Mouse (Mus musculus): ENCODE results near the gene Cep19. TPM values are rescaled to one million over a fixed set of nuclear protein-coding genes. Genes with fewer than 3 reads are reported as not detected.

Gene Cep19
- total RNA-seq, 1 experiment, result 11.9 TPM

DNA sequence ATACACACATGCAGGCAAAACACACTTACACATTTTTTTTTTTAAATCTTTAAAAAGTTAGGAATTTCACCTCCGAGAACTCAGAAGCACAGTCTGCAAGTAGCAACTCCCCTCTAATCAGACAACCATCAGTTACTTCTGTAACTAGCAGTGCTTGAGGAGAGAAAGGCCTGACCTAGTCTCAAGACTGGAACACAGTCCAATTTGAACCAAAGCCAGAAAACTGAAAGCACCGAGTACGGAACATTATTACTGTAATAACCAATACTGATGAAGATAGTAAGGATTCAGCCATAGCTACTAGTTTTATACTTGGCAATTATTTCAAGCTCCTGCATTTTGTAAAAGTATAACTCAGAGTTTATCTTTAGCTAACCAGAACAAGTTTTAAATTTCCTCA lies 23.2 kb upstream of the Cep19 start:
- Histone ChIP-seq H3K4me1 (ENCODE audit: control insufficient read depth in 2 of 2, insufficient read depth in 2 of 2, low read length in 2 of 2, poor library complexity in 1 of 2) (peaks cover 0 to 6% of the 10 kb centered on the region in 2 experiments; a peak in 2 of 4 replicates), H3K36me3 (ENCODE audit: control insufficient read depth, insufficient read depth, low read length, poor library complexity, severe bottlenecking) (no peaks in the 10 kb centered on the region), H3K9ac (ENCODE audit: insufficient read depth, low read depth, low read length, poor library complexity, severe bottlenecking) (no peak overlapping the region), H3K4me3 (ENCODE audit: insufficient read depth in 1 of 2, low read depth in 1 of 2, low read length in 2 of 2, poor library complexity in 1 of 2, severe bottlenecking in 1 of 2) (no peak overlapping the region), H3K9me3 (ENCODE audit: control insufficient read depth, insufficient read depth, low read depth, low read length) (no peaks in the 10 kb centered on the region), H3K27ac (ENCODE audit: insufficient read depth, low read depth, low read length, poor library complexity, severe bottlenecking) (no peak overlapping the region)
- in situ Hi-C loops (cut with MboI; ENCODE audit: low sequenced_read_pairs in 2 of 2, unreplicated experiment in 2 of 2), result no loop called here
- TF ChIP-seq ZC3H11A (IDR thresholded peaks at IDR 0.05; ENCODE audit: borderline replicate concordance, low read depth, low read length) (no peak), CHD2 (IDR thresholded peaks at IDR 0.05; ENCODE audit: low read depth, low read length) (no peak), HCFC1 (IDR thresholded peaks at IDR 0.05; ENCODE audit: borderline replicate concordance, insufficient read depth, low read length) (no peak), ZNF384 (IDR thresholded peaks at IDR 0.05; ENCODE audit: low read depth, low read length) (no peak), MAFK (IDR thresholded peaks at IDR 0.05; ENCODE audit: insufficient read depth, low read depth, low read length) (no peak)
- DNase-seq (ENCODE audit: low read depth, low spot score), result no peak

DNA sequence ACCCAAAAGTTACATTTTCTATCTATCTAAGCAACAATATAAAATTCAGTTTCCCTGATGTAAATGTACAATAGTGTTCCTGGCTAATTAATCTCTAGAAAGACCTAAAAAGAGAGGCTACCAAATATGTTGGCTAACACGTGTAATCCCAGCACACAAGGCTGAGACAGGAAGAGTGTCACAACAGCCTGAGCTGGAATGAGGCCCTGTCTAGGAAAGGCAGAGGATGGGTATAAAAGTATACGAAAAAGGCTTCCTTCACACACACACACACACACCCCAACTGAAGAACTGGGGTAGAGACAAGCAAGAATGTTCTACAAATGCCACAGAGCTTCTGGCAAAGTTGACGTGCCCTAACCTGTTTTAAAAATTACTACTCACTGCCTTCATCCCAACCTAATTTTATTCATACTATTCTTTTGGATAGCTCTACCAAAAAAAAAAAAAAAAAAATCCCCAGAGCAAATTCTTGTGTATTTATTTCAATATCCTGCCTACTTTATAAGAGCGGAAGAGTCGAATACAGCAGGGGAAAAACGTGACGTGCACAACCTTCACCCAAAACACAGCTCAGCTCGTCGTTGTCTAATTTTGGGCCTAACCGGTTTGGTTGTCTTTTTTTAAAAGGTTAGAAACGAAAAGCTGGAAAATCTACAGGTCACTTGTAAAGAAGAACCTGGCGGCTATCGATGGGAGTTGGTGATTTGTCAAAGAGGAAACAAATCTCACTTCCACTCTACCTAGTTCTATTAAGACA lies 21.8 kb upstream of the Cep19 start:
- no peak for TF ChIP-seq MAFK (IDR thresholded peaks at IDR 0.05; ENCODE audit: insufficient read depth, low read depth, low read length)

DNA sequence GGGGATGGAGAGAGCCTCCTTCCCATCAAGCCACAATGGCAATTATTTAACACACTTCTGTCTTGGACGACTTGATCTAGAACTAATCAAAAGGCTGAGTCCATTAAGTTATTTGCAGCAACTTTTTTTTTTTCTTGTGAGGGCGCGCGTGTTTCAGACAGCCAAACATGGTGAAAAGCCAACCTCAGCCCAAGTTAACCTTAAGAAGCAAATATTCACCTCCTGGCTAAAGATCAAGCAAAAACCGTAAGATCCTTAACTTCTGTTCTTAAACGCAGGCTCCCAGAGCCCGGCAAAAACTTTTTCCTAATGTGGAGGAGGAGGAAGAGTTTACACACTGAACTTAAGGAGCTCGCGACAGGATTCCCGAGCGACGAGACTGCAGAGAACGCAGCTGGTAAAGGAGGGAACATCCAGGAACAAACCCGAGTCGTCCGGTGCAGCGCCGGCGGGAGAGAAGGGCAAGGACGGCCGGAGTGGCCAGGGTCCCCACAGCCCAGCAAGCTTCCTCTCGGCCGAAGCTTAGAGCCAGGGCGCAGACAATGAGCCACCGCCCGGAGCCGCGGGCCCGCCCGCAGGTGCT lies 21.1 kb upstream of the Cep19 start:
- peak overlapping the region; percentile 89 to 95 for H3K4me3 ChIP-seq (ENCODE audit: insufficient read depth in 1 of 2, low read depth in 1 of 2, low read length in 2 of 2, poor library complexity in 1 of 2, severe bottlenecking in 1 of 2)
- peak overlapping the region; percentile 87 for H3K27ac ChIP-seq (ENCODE audit: insufficient read depth, low read depth, low read length, poor library complexity, severe bottlenecking)
- no peaks in the 10 kb centered on the region for H3K9me3 ChIP-seq (ENCODE audit: control insufficient read depth, insufficient read depth, low read depth, low read length)
- H3K9ac ChIP-seq (ENCODE audit: insufficient read depth, low read depth, low read length, poor library complexity, severe bottlenecking), result peak overlapping the region; percentile 97
- DNase-seq (ENCODE audit: low read depth, low spot score), result no peak
- peak; percentile 68; the same call in 1 of the 2 replicates for TF ChIP-seq CHD2 (IDR thresholded peaks at IDR 0.05; ENCODE audit: low read depth, low read length)
- TF ChIP-seq HCFC1 (IDR thresholded peaks at IDR 0.05; ENCODE audit: borderline replicate concordance, insufficient read depth, low read length), result no peak
- in situ Hi-C loops (cut with MboI; ENCODE audit: low sequenced_read_pairs in 2 of 2, unreplicated experiment in 2 of 2), result no loop called here
- peaks cover 0 to 6% of the 10 kb centered on the region in 2 experiments; a peak in 2 of 4 replicates for H3K4me1 ChIP-seq (ENCODE audit: control insufficient read depth in 2 of 2, insufficient read depth in 2 of 2, low read length in 2 of 2, poor library complexity in 1 of 2)
- no peaks in the 10 kb centered on the region for H3K36me3 ChIP-seq (ENCODE audit: control insufficient read depth, insufficient read depth, low read length, poor library complexity, severe bottlenecking)

More for the DNA sequence above, 21.8 kb upstream of the Cep19 start:
- Histone ChIP-seq H3K4me1 (ENCODE audit: control insufficient read depth in 2 of 2, insufficient read depth in 2 of 2, low read length in 2 of 2, poor library complexity in 1 of 2) (peaks cover 0 to 6% of the 10 kb centered on the region in 2 experiments; a peak in 2 of 4 replicates), H3K27ac (ENCODE audit: insufficient read depth, low read depth, low read length, poor library complexity, severe bottlenecking) (no peak overlapping the region), H3K36me3 (ENCODE audit: control insufficient read depth, insufficient read depth, low read length, poor library complexity, severe bottlenecking) (no peaks in the 10 kb centered on the region), H3K9me3 (ENCODE audit: control insufficient read depth, insufficient read depth, low read depth, low read length) (no peaks in the 10 kb centered on the region), H3K9ac (ENCODE audit: insufficient read depth, low read depth, low read length, poor library complexity, severe bottlenecking) (peak overlapping the region; percentile 97; the same call in 1 of the 2 replicates), H3K4me3 (ENCODE audit: insufficient read depth in 1 of 2, low read depth in 1 of 2, low read length in 2 of 2, poor library complexity in 1 of 2, severe bottlenecking in 1 of 2) (peak overlapping the region; percentile 89 to 95)
- in situ Hi-C loops (cut with MboI; ENCODE audit: low sequenced_read_pairs in 2 of 2, unreplicated experiment in 2 of 2), result no loop called here
- no peak for DNase-seq (ENCODE audit: low read depth, low spot score)

DNA sequence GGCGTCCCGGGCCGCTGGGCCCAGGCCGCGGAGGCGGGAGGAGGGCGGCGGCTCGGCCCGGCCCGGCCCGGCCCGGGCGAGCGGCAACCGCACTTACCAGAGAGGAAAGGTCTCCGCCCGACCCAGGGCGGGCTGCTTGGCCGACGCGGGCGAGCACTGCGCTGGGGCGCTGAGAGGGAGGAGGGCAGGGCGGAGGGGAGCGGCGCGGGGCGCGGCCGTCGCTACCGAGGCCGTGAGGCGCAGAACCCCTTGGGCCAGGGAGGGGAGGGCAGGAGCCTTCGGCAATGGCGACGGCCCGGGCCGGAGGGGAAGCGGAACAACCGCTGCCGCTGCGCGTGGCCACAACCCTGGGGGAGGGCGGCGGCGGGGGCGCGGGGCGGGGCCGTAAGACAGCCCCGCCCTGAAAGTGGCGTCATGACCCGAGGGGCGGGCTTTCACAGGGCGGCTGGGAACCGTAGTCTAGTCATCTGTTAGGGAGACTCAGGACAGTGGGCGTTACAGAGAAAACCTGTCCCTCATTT lies 20.5 kb upstream of the Cep19 start, which contains the start of gene Pak2:
Gene Pak2, minus strand, starts transcription at position 352 of the 521 bp plus-strand sequence.
- Histone ChIP-seq H3K27ac (ENCODE audit: insufficient read depth, low read depth, low read length, poor library complexity, severe bottlenecking) (peak within 1 kb of the TSS; percentile 87), H3K9ac (ENCODE audit: insufficient read depth, low read depth, low read length, poor library complexity, severe bottlenecking) (peak within 1 kb of the TSS; percentile 97), H3K4me3 (ENCODE audit: insufficient read depth in 1 of 2, low read depth in 1 of 2, low read length in 2 of 2, poor library complexity in 1 of 2, severe bottlenecking in 1 of 2) (peak within 1 kb of the TSS; percentile 89 to 95), H3K4me1 (ENCODE audit: control insufficient read depth in 2 of 2, insufficient read depth in 2 of 2, low read length in 2 of 2, poor library complexity in 1 of 2) (peaks cover 0 to 6% of the 10 kb centered on the region in 2 experiments; a peak in 2 of 4 replicates), H3K9me3 (ENCODE audit: control insufficient read depth, insufficient read depth, low read depth, low read length) (no peaks in the 10 kb centered on the region), H3K36me3 (ENCODE audit: control insufficient read depth, insufficient read depth, low read length, poor library complexity, severe bottlenecking) (no peaks in the 10 kb centered on the region)
- in situ Hi-C loops (cut with MboI; ENCODE audit: low sequenced_read_pairs in 2 of 2, unreplicated experiment in 2 of 2), result no loop called here
- DNase-seq (ENCODE audit: low read depth, low spot score), result peak; percentile 76
- TF ChIP-seq ZC3H11A (IDR thresholded peaks at IDR 0.05; ENCODE audit: borderline replicate concordance, low read depth, low read length) (no peak), HCFC1 (IDR thresholded peaks at IDR 0.05; ENCODE audit: borderline replicate concordance, insufficient read depth, low read length) (peak; percentile 77)
